Mouse (Mus musculus): ENCODE measurements at regions not wholly inside any gene's neighbourhood (a gene's known extent, or its start where the extent isn't known, plus 50 kb on each side); places are given as distances from the start of the nearest gene placed in this dataset.

DNA sequence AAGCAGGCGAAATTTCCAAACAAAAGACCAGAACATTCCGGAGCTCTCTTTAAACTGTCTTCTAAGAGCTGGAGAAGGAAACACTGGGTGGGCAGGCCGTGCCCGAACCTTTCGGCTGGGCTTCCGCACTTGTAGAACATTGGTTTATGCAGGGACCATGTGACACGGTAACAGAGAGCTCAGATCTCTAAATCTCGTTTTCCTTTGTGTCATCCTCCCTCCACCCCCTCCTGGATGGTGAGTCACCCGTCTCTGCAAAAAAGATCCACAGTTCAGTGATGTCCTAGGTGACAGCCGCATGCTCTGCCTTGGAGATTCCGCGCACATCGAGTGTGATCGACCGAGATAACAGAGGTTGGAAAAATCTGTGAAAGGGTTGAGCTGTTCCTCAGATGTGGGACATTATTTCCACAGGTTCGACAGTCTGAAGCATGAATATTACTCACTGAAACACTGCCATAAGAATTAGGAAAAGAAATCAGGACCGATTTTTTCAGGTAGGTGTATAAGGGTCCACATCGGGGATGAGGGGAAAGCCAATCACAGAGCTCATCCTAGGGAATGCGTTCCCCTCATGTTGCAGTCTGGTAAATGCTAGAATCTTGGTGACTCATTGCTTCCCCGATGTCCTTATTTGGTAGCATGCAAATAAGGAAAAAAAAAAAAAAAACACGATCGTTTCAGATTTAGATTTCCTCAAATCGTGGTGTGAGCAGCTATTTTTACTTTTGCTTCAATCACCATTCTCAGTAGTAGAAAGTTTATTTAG is 70.0 kb upstream of the Foxo1 start:
- DNase-seq: peak; percentile 67

DNA sequence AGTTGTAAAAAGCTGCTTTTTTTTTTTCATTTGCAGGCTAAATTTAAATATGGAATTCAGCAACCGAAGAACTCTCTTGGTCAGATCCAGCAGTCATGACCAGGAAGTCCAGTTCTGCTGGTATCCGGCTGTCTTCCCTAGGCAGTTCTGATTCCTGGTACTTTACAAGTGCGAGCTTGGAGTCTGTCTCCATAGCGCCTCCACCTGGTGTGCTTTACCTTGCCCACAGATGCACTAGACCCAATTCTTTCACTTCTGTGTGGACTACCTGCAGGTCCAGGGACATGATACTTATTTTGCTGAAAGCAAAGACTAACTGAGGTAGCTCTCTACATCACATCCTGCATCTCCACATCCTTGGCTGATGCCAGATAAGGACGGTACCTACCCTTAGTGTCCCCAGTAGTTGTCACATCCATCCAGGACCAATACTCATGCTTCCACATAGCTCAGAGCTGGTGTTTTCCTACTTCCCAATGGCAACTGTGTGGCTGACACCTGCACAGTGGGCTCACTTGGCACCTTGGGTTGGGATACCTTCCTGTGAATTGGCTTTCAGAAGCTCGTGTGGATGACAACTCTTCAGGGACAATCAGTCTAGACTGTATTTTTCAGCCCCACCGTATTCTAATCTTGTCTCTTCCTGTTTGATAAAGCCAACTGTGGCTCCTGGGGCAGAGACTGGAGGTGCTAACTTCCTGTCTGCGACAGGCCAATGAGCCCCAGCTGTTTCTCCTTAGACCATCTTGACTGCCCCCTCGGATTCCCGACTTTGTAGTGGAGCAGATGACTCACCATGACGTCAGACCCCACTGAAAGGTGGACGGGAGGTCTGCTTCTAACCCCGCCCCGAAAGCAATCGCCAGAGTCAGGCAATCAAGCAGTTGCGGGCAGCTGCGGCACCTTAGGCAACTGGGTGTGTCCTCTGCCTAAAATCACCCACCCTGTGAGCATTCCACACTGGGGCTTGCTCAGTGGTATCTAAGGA is 69.1 kb upstream of the Foxo1 start:
- DNase-seq: no peak

DNA sequence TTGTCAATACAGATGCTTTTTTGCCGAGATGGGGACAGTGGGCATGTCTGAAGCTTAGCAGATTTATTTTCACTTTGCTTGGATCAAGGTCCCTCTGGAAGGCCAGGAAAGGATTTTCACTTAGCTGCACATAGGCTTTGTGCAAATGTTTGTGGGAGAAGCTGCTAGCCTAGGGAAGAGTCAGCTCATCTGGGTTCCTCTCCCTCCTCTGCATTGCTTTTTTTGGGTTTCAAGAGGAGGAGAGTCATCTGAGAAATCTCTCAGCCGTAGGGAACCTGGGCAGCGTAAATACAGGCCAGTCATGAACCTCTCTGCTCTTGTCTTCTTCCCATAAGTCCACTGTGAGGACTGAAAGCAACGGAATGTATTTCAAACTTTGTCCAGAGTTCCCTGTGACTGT is 68.0 kb upstream of the Foxo1 start:
- DNase-seq: no peak

DNA sequence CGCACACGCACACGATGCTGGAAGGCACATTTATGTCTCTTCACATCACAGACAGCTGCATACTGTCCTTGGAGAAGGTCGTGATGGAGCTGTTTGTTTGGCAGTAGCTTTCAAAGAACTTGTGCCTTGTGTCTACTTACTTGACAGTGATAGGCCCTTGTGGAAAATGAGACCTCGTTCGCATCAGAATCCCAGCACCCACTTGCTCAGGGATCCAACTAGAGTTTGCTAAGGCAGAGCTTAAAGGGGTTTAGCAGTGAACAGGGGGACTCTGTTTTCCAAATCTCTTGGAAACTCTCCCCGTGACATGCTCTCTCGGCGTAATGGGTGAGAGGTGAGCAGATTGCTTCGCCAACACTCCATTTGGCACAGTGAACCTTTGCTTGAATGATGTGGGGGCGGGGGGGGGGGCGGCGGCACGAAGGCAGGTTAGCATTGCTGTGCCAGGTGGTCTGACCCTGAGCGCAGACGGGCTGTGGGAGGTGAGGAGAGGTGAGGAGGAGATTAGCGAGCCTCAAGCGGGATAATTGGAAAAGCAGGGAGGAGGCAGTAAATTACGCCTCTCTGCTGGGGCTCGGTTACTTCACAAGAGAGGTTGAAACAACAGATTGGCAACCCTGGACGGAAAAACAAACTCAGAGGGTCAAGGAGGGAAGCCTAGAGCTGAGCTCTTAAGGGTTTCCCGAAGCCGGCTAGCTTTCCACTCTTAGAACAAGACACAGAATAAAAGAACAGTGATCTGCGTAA is 57.4 kb upstream of the Foxo1 start:
- DNase-seq: no peak

DNA sequence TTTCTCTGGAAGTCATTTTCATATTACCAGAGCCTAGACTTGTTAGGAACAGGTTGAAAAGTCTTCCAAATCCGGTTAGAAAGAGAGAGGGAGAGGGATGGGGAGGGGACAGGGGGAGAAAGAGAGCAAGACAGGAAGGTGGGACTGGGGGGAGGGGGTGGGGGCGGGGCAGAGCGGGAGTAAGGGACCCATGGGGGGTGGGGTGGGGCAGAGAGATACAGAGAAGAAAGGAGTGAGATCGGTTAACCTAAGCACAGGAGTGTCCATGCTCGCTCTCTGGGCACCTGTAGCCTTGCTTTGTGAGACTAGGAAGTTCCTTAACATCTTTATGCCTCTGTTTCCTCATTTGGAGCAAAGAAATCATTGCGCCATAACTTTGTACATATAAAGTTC is 56.8 kb upstream of the Foxo1 start:
- no peak for DNase-seq

DNA sequence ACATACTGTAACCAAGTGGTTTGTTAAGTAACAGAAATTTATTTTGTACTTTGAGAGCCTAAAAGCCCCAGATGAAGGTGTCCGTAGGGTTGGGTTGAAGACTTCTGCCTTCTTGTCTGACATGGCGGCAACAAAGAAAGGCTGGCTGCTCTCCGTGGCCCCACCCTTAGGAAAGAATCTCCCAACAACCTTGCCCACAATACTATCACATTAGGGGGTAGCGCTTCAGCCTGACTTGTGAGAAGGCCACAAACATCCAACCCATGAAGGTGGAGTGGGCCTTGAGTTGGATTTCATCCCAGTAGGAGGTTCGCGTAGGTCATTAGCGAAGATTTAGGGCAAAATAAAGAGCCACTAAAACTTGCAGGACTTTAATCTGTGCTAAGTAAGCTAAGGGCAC is 54.0 kb upstream of the Foxo1 start:
- DNase-seq: no peak

DNA sequence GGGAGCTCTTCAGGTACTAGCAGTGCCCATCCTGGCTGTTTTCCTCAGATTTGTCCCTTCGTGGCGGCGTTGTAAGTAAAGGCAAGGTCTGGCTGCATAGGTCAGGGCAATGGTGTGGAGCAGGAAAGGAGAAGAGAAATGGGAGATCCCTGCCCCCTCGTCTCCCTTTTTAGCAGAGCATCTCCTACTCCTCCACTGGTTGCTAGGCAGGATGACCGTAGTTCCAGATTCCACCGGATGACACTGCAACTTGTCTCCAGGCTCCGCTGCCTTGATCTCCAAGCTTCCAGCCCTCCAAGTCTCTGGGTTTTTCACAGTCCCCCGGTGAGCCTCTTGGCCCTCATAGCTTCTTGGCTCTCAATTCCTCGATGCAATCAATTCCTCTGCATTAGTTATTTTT is 53.1 kb upstream of the Foxo1 start:
- DNase-seq: no peak

Measured in cerebellum, adult 9-10 months (tissue).